Mouse (Mus musculus) brain, embryonic 14.5 days (tissue): Measurements from ENCODE around the gene Olfr315. TPM values are rescaled to one million over a fixed set of nuclear protein-coding genes. Genes with fewer than 3 reads are reported as not detected.
"Not testable (repeated sequence)": the region's sequence is repeated elsewhere in the genome, so short reads cannot be mapped to it uniquely, and the experiment has no call there.

Source experiments
- DNase-seq: peaks from one replicate; pipeline ENCODE4 v3.0.0-alpha.2; 2011; ENCODE audit warnings: low read depth
- CTCF ChIP-seq: fragments of 200-500 bp; IDR thresholded peaks from 2 replicates; pipeline ENCODE4 v1.5.1; 2012; ENCODE audit warnings: inconsistent platforms, mild to moderate bottlenecking, moderate library complexity, borderline replicate concordance; ENCODE audit not compliant: insufficient read depth, insufficient read length; ENCODE audit errors: extremely low read depth
- POLR2A ChIP-seq: fragments of 200-500 bp; IDR thresholded peaks from 2 replicates; pipeline ENCODE4 v1.6.1; 2012; ENCODE audit warnings: mild to moderate bottlenecking, inconsistent platforms, borderline replicate concordance; ENCODE audit not compliant: poor library complexity, insufficient read depth, insufficient read length, severe bottlenecking; ENCODE audit errors: extremely low read depth
- polyA plus RNA-seq: library from polyadenylated mRNA; depleted of rRNA; stranded (reverse); fragments of >200 nt; gene quantifications from 2 replicates; pipeline ENCODE4 v1.2.3, GENCODE M21; 2012; rRNA removed

Gene Olfr315
- not detected in 2 replicates for polyA plus RNA-seq

DNA sequence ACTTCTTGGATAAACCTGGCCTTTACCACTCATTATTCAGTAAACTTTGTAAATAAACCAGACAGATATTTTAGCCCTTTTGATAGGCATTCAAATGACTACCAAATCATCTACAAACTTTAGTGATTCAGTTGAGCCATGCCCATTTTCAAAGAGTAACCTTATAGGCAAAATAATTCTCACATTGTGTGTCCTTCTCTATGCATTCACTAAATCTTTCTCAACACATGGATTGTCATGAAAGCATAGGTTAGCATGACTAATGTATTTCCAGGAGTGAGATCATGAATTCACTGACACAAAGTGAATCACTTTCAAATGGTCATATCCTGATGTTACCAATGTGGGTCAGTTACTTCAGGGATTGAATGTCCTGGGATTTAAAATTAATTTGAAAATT lies at the start of gene Olfr315:
Gene Olfr315 (plus strand): TSS at position 301 of the 400 bp plus-strand sequence.
- TF ChIP-seq POLR2A: no peak
- TF ChIP-seq CTCF: no peak
- DNase-seq: no peak

DNA sequence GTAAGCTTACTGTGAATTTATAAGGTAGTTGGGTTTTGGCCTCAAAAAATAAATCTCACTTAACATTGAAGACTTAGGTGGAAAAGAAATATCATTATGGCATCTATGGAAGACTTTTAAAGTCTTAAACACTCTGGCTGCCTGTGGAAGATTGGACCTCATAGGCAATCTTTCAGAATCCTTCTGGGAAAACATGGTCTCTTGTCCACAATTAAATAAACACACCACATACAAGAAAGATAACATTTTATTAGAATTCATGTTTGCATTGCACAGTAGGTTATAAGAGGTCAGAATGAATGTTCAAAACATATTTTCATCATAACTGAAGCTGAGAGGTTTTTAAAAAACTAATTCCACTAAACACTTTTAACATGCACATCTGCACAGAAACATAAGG lies 49.1 kb upstream of the Olfr315 start, which contains the start of gene Olfr318:
Gene Olfr318 (minus strand): TSS at position 101 of the 400 bp plus-strand sequence.
- no peak for DNase-seq
- TF ChIP-seq CTCF (no peak), POLR2A (no peak)

- DNase-seq: not testable (repeated sequence)
These were observed 44.9 kb upstream of the Olfr315 start for GRCm38 (mm10) chr11:58727896-58728650.

GRCm38 (mm10) chr11:58733372-58733771 lies 39.6 kb upstream of the Olfr315 start:
- TF ChIP-seq POLR2A (no peak), CTCF (no peak)

GRCm38 (mm10) chr11:58738792-58739262 lies 34.2 kb upstream of the Olfr315 start, which contains the start of gene Olfr317:
TSS of gene Olfr317 (minus strand) at chr11:58739212.
- DNase-seq: no peak
- TF ChIP-seq POLR2A (no peak), CTCF (no peak)

More at GRCm38 (mm10) chr11:58733372-58733771, 39.6 kb upstream of the Olfr315 start:
- DNase-seq: peak; percentile 51

DNA sequence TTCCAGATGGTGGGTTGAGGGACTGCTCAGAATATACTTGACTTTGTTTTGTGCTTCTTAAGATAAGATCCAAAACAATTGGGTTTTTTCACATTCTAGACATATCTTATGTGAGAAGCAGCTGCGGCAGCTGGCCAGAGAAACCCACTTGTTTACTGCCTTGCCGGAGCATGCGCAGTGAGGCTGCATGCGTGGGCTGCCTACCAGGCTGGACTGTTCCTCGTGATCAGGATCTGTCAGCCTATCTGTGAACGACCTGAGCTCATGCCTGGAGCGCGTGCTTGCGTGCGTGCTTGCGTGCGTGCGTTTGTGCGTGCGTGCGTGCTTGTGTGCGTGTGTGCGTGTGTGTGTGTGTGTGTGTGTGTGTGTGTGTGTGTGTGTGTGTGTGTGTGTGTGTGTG lies 21.9 kb upstream of the Olfr315 start:
- not testable (repeated sequence) for DNase-seq

GRCm38 (mm10) chr11:58752434-58752833 lies 20.6 kb upstream of the Olfr315 start, which contains the start of gene Olfr316:
TSS of gene Olfr316 (plus strand) at chr11:58752734.
- no peak for DNase-seq
- TF ChIP-seq POLR2A: no peak

- DNase-seq: no peak
- TF ChIP-seq CTCF: no peak
- no peak for TF ChIP-seq POLR2A
These were observed 9.6 kb downstream of the Olfr315 start, which contains the start of gene Olfr314 for GRCm38 (mm10) chr11:58782480-58783089. TSS of gene Olfr314 (plus strand) at chr11:58782952.

DNA sequence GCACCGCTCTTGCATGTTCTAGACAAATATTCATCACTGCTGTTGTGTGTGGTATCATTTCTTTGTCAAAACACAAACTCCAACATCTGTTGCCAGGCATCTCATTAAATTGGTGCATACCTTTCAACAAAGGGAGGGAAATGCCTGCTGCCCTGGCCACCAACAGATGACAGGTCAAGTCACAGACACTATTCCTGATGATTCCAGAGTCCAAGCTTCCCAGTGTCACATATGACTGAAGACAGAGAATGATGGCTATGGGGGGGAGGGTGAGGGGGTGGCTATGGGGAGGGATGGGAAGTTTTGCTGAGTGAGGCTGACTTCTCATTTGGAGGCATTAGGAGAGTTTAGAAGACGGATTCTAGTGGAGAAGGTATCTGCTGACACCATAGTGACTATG lies 11.2 kb downstream of the Olfr315 start:
- TF ChIP-seq CTCF: no peak
- no peak for TF ChIP-seq POLR2A
- DNase-seq: no peak

DNA sequence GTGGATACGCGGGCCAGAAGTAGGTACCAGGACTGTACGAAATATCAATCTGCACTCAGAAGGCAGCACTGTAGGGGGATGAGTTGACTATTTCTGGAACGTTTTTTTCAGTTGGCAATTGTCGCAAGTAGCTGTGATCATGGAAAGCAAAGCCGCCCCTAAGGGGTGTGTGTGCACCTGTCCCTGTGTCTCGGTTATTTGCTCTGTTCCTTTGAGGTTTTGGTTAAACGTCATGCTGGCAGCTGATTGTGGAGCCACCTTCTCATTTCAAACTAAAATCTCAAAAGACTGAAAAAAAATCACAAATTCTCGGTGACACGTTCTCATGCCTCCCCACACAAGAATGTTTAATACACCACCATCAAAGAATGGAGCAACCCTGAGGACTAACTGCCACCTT lies 14.7 kb downstream of the Olfr315 start:
- no peak for DNase-seq
- TF ChIP-seq CTCF (no peak), POLR2A (no peak)

- TF ChIP-seq POLR2A (no peak), CTCF (no peak)
- no peak for DNase-seq
These were observed 15.4 kb downstream of the Olfr315 start for GRCm38 (mm10) chr11:58788346-58788745.

- DNase-seq: peak; percentile 57
- TF ChIP-seq CTCF: no peak
- TF ChIP-seq POLR2A: no peak
These were observed 16.5 kb downstream of the Olfr315 start for GRCm38 (mm10) chr11:58789532-58789931.
